21 mouse cellular contexts compared by ENCODE assay signal in the genomic region with DNA sequence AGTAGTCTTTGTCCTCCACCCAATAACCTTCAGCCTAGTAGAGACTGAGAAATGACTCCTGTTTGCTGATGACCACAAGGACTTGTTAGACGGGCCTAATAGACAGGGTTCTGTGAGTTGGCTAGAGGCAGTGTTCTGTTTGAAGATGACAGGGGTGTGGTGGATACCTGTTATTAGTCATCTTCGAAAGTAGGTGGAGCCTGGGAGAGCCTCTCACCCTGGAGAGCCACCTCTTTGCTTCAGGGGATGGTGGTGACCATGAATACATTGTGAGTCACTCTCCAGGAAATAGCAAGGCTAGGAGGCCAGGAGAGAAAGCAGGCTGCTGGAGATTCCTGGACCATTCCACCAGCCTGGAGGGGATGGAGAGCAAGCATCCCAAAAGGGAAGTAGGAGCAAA.
DNase-seq lines count a peak whose midpoint lies in the region.
"Had no signal": no experiment of that assay in that cellular context is flagged by ENCODE, and none has a peak within 500 bp of the region (broad histone marks: within the 10 kb centered on the region; RNA-seq: fewer than 3 reads in every experiment).

No protein-coding gene starts in this region.

- no peak overlapping the region for H3K4me3 ChIP-seq in heart, embryonic 10.5 days
- H3K4me3 ChIP-seq: gastrocnemius, adult 2 months; heart, adult 2 months; hindbrain, embryonic 10.5 days; hindbrain, embryonic 13.5 days; intestine, embryonic 15.5 days had no signal

- peak; percentile 42 for DNase-seq in adrenal gland, adult 2 months
- no peak for DNase-seq in adrenal gland, adult 18-20 months (ENCODE audit: low spot score in 2 of 2)
- DNase-seq in heart, embryonic 10.5 days (ENCODE audit: low spot score) = peak; percentile 50
- DNase-seq in heart, postnatal 4 days = no peak
- peak; percentile 51 for DNase-seq in 416B (ENCODE audit: low read depth)
- no peak for DNase-seq in kidney, adult 18-20 months
- no peak for DNase-seq in right cerebral cortex, postnatal 14 days
- DNase-seq: adrenal gland, adult 8-10 months; adrenal gland, postnatal 25 days; cerebellum, adult 11-12 months; cerebellum, adult 8-10 months; cerebellum, postnatal 10 days; cerebellum, postnatal 36 days; embryo, embryonic 11 days; forebrain, postnatal 0 days; gastrocnemius, adult 2 months; gastrocnemius, postnatal 14 days; heart, adult 2 months had no signal

- no peak overlapping the region for H3K27ac ChIP-seq in heart, embryonic 10.5 days
- H3K27ac ChIP-seq: gastrocnemius, adult 2 months; heart, adult 2 months; hindbrain, embryonic 10.5 days; hindbrain, embryonic 13.5 days; intestine, embryonic 15.5 days had no signal

- H3K4me1 ChIP-seq in heart, embryonic 10.5 days = no peaks in the 10 kb centered on the region
- H3K4me1 ChIP-seq: hindbrain, embryonic 10.5 days; hindbrain, embryonic 13.5 days; intestine, embryonic 15.5 days had no signal

- no peaks in the 10 kb centered on the region for H3K9me3 ChIP-seq in heart, embryonic 10.5 days
- H3K9me3 ChIP-seq: hindbrain, embryonic 10.5 days; hindbrain, embryonic 13.5 days; intestine, embryonic 15.5 days had no signal

- no peaks in the 10 kb centered on the region for H3K36me3 ChIP-seq in heart, embryonic 10.5 days
- H3K36me3 ChIP-seq: hindbrain, embryonic 10.5 days; hindbrain, embryonic 13.5 days; intestine, embryonic 15.5 days had no signal

- 84% methylated on average over 2 of the region's 2 CpGs for WGBS in heart, embryonic 10.5 days

- H3K27me3 ChIP-seq in heart, embryonic 10.5 days (ENCODE audit: insufficient read depth, poor library complexity, severe bottlenecking) = no peaks in the 10 kb centered on the region
- H3K27me3 ChIP-seq: hindbrain, embryonic 13.5 days; intestine, embryonic 15.5 days had no signal

Comparison
In these comparisons a context has a peak if more than half of its experiments do, and no peak if none do; other contexts are left out.
1. DNase-seq: peak in adrenal gland, adult 2 months (single experiment), heart, embryonic 10.5 days (single experiment) and 416B (single experiment); none in adrenal gland, adult 18-20 months (0 of 2), heart, postnatal 4 days (single experiment), kidney, adult 18-20 months (single experiment) and right cerebral cortex, postnatal 14 days (single experiment).